ENCODE assay signal across 7 mouse cellular contexts in the genomic region with DNA sequence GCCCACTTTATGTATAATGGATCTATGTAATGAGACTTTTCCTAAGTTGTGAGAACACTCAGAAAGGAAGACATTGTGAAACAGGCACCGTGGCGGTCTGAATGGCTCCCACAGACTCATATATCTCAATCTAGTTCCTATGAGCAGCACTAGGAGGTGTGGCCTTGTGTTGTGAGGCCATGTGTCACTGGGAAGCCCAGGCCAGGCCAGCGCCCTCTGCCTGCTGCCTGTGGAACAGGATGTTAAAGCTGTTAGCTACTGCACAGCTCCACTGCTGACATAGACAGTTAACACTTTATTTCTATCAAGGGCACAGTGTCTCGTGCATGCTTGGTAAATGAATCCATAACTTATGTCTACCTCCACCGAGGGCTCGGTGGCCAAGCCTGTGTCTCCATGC. TPM values are rescaled to one million over a fixed set of nuclear protein-coding genes. Genes with fewer than 3 reads are reported as not detected.
A peak's percentile ranks its signal among the peaks of the same experiment; 100 is the strongest.
DNase-seq lines count a peak whose midpoint lies in the region; ATAC-seq lines count a peak whose summit lies in the region.

No protein-coding gene starts in this region.

- peaks cover 78% of the 10 kb centered on the region for H3K36me3 ChIP-seq in midbrain, embryonic 10.5 days
- peaks cover 39% of the 10 kb centered on the region for H3K36me3 ChIP-seq in midbrain, embryonic 15.5 days (replicated peaks)
- peaks cover 85% of the 10 kb centered on the region for H3K36me3 ChIP-seq in liver, embryonic 13.5 days
- peaks cover 19% of the 10 kb centered on the region for H3K36me3 ChIP-seq in forebrain, embryonic 16.5 days (ENCODE audit: control insufficient read depth, insufficient read depth)

- WGBS in midbrain, embryonic 10.5 days: 78% methylated on average over 6 of the region's 6 CpGs
- WGBS in midbrain, embryonic 15.5 days: 83% methylated on average over 6 of the region's 6 CpGs
- 60% methylated on average over 6 of the region's 6 CpGs for WGBS in liver, embryonic 13.5 days (ENCODE audit: insufficient replicate concordance)
- WGBS in forebrain, embryonic 16.5 days: 75% methylated on average over 6 of the region's 6 CpGs

- H3K4me3 ChIP-seq in midbrain, embryonic 10.5 days: no peak overlapping the region
- no peak overlapping the region for H3K4me3 ChIP-seq in midbrain, embryonic 15.5 days
- H3K4me3 ChIP-seq in liver, embryonic 13.5 days (replicated peaks): no peak overlapping the region
- H3K4me3 ChIP-seq in forebrain, embryonic 16.5 days (replicated peaks; ENCODE audit: low read length): no peak overlapping the region

- H3K4me2 ChIP-seq in midbrain, embryonic 15.5 days: no peak overlapping the region
- H3K4me2 ChIP-seq in liver, embryonic 13.5 days: no peak overlapping the region
- H3K4me2 ChIP-seq in forebrain, embryonic 16.5 days (ENCODE audit: low read length): no peak overlapping the region

- H3K9me3 ChIP-seq in midbrain, embryonic 10.5 days (replicated peaks): no peaks in the 10 kb centered on the region
- no peaks in the 10 kb centered on the region for H3K9me3 ChIP-seq in midbrain, embryonic 15.5 days
- no peaks in the 10 kb centered on the region for H3K9me3 ChIP-seq in liver, embryonic 13.5 days (replicated peaks)
- no peaks in the 10 kb centered on the region for H3K9me3 ChIP-seq in forebrain, embryonic 16.5 days (ENCODE audit: control insufficient read depth, low read length)

- ATAC-seq in midbrain, embryonic 15.5 days (replicated peaks): no peak
- ATAC-seq in erythroblast, adult 5-6 weeks (replicated peaks; ENCODE audit: low FRiP score, poor library complexity, severe bottlenecking): peak; percentile 77
- peak; percentile 75 for ATAC-seq in liver, embryonic 13.5 days (ENCODE audit: low read depth)
- no peak for ATAC-seq in forebrain, embryonic 16.5 days

- H3K4me1 ChIP-seq in midbrain, embryonic 10.5 days: no peaks in the 10 kb centered on the region
- no peaks in the 10 kb centered on the region for H3K4me1 ChIP-seq in midbrain, embryonic 15.5 days
- H3K4me1 ChIP-seq in liver, embryonic 13.5 days (replicated peaks): peaks cover 11% of the 10 kb centered on the region
- no peaks in the 10 kb centered on the region for H3K4me1 ChIP-seq in forebrain, embryonic 16.5 days (replicated peaks; ENCODE audit: control insufficient read depth, insufficient read depth, low read length)

- H3K9ac ChIP-seq in midbrain, embryonic 15.5 days: no peak overlapping the region
- no peak overlapping the region for H3K9ac ChIP-seq in liver, embryonic 13.5 days
- H3K9ac ChIP-seq in forebrain, embryonic 16.5 days (replicated peaks; ENCODE audit: low read depth, low read length): no peak overlapping the region

- no peaks in the 10 kb centered on the region for H3K27me3 ChIP-seq in midbrain, embryonic 10.5 days (ENCODE audit: low read depth, poor library complexity, severe bottlenecking)
- H3K27me3 ChIP-seq in midbrain, embryonic 15.5 days (replicated peaks): no peaks in the 10 kb centered on the region
- no peaks in the 10 kb centered on the region for H3K27me3 ChIP-seq in liver, embryonic 13.5 days
- no peaks in the 10 kb centered on the region for H3K27me3 ChIP-seq in forebrain, embryonic 16.5 days (replicated peaks; ENCODE audit: control insufficient read depth, insufficient read depth, low read length)

- H3K27ac ChIP-seq in midbrain, embryonic 10.5 days (replicated peaks): no peak overlapping the region
- no peak overlapping the region for H3K27ac ChIP-seq in midbrain, embryonic 15.5 days
- no peak overlapping the region for H3K27ac ChIP-seq in liver, embryonic 13.5 days
- no peak overlapping the region for H3K27ac ChIP-seq in forebrain, embryonic 16.5 days (ENCODE audit: low read length)

- peak; percentile 39 for DNase-seq in midbrain, embryonic 10.5 days (ENCODE audit: low spot score)
- peak; percentile 42 for DNase-seq in WW6 (ENCODE audit: low read depth, low spot score)
- DNase-seq in liver, embryonic 13.5 days: peak; percentile 46
- DNase-seq in spleen, postnatal 10 days (ENCODE audit: low spot score in 2 of 2): peak; percentile 24 to 73

RNA-seq across cellular contexts. Expression of gene Cct2, which starts 14.7 kb away (rescaled TPM):
- polyA plus RNA-seq in midbrain, embryonic 10.5 days (2016; fragmentation: Nextera tagmentation; extraction: Ambion mirVana): 290 and 327 TPM in 2 replicates
- 240 and 244 TPM in 2 replicates for polyA plus RNA-seq in midbrain, embryonic 15.5 days (2015; fragmentation: Nextera tagmentation; extraction: Ambion mirVana)
- total RNA-seq in erythroblast, adult 5-6 weeks (2015; ENCODE audit: low replicate concordance): 144 and 179 TPM in 2 replicates
- 79.9 and 94.5 TPM in 2 replicates for total RNA-seq in erythroblast, adult 5-6 weeks (2017; ENCODE audit: low replicate concordance)
- 220 and 240 TPM in 2 replicates for polyA plus RNA-seq in liver, embryonic 13.5 days (2015; fragmentation: Nextera tagmentation; extraction: Ambion mirVana)
- polyA plus RNA-seq in forebrain, embryonic 16.5 days (2015; fragmentation: Nextera tagmentation; extraction: Ambion mirVana): 266 and 286 TPM in 2 replicates

RNA-seq across cellular contexts. Expression of gene Lrrc10, which starts 33.1 kb away (rescaled TPM):
- polyA plus RNA-seq in midbrain, embryonic 10.5 days (2016; fragmentation: Nextera tagmentation; extraction: Ambion mirVana): 0.11 TPM in 1 of 2 replicates, not detected in the other
- polyA plus RNA-seq in midbrain, embryonic 15.5 days (2015; fragmentation: Nextera tagmentation; extraction: Ambion mirVana): 0.19 TPM in 1 of 2 replicates, not detected in the other
- not detected in 2 replicates for total RNA-seq in erythroblast, adult 5-6 weeks (2015; ENCODE audit: low replicate concordance)
- not detected in 2 replicates for total RNA-seq in erythroblast, adult 5-6 weeks (2017; ENCODE audit: low replicate concordance)
- polyA plus RNA-seq in liver, embryonic 13.5 days (2015; fragmentation: Nextera tagmentation; extraction: Ambion mirVana): 0.10 TPM in 1 of 2 replicates, not detected in the other
- not detected in 2 replicates for polyA plus RNA-seq in forebrain, embryonic 16.5 days (2015; fragmentation: Nextera tagmentation; extraction: Ambion mirVana)

Comparison
In these comparisons a context has a peak if more than half of its experiments do, and no peak if none do; other contexts are left out.
1. ATAC-seq: peak in erythroblast, adult 5-6 weeks (single experiment) and liver, embryonic 13.5 days (single experiment); none in midbrain, embryonic 15.5 days (single experiment) and forebrain, embryonic 16.5 days (single experiment).
2. Peak in every context shown above with its lines, with median percentiles within 50 percentile points of each other: DNase-seq.